Mouse (Mus musculus): Measurements from ENCODE around the gene Taldo1. TPM values are rescaled to one million over a fixed set of nuclear protein-coding genes. Genes with fewer than 3 reads are reported as not detected.

Taldo1 gene
- total RNA-seq, 4 experiments from 2014 or later: 107 to 115 (median 110) TPM

DNA sequence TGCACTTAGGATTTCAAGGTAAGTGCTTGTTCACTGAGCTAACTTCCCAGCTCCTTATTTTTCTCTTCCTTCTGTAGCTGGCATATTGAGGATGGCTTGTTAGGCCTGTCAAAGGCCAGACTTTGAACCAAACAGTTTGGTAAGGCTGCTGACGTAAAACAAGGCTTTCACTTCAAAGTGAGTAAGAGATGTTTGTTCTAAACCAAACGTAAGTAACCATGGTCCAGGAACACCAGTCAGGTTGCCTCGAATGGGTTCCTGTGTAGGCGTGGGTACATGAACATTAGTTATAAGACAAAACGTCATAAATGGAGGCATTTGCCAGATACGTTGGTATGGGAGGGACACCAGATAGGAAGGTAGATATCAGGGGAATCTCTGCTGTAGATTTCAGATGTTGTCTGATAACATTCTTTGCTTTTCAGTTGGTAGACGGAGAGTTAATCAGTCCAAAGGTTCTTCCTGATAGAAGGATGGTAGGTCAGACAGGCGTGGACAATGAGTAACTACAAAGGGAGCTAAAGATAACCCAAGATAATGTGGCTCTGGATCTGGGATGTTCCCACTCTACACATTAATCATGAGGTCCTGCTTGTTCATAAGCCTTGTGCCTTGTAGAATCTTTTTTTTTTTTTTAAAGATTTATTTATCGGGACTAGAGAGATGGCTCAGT, 28.2 kb downstream of the Taldo1 start:
- DNase-seq (ENCODE audit: low spot score): no peak

DNA sequence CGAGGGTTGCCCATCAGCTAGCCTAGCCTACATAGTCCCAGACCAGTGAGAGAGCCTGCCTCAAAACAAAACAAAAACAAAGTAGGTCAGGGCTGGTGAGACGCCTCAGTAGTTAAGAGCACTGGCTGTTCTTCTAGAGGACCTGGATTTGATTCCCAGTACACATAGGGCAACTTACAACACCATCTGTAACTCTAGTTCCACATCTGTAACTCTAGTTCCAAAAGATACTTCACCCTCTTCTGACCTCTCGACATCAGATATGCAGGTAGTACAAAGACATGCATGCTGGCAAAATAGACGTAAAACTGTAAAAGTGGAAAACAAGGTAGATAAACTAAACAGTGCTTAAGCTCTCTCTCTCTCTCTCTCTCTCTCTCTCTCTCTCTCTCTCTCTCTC, 31.8 kb downstream of the Taldo1 start:
- no peak for DNase-seq (ENCODE audit: low spot score)

DNA sequence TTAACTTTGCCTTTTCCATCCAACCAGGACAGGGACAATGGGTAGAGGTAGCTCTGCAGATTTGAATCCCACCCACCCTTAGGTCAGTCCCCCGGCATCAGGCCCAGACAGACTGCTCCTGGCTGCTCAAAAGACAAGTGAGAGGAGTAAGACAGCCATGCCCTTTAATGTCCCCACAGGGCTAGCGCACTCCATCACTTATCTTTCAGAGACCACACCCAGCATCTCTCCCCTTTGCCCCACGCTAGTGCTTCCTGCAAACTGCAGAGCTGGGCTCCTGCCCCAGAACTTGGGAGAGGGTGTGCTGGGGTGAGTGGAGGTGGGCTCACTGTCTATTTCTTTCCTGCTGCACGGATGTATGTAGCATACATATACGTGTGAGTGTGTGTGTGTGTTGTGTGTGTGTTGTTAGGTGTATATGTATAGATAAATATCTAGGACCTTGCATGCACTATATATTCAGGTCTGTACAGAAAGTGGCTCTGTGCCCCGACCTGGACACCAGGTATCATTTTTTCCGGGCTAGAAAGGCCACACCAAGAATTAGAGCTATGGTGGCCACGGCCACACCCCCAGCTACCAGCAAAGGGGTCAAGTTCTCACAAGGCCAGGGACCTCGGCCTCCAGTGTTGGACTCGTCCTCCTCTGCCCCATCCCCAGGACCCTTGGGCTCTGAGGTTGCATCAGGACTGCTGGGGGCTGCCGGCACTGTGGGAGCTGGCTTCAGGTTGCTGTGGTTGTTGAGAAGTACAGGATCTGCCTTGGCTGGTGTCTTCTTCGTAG, 35.1 kb downstream of the Taldo1 start:
- DNase-seq (ENCODE audit: low spot score): no peak

DNA sequence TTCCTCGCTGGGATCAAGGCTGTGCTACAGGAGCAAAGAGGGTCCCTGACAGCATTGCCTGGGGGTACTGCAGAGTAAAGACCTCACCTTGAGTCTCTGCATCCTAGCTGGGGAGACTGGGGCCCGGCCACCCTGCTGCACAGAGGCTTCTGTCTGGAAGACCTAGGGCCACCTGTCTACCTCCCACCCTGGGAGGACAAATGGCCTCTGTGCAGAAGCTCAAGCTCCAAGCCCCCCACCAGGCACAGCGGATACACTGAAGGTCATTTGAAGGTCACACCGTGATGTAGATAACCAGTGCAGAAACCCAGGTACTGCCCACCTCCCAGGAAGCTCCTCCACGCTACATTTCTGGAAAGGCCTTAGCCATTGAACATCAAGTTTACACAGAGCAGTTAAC, 36.7 kb downstream of the Taldo1 start:
- no peak for DNase-seq (ENCODE audit: low spot score)

DNA sequence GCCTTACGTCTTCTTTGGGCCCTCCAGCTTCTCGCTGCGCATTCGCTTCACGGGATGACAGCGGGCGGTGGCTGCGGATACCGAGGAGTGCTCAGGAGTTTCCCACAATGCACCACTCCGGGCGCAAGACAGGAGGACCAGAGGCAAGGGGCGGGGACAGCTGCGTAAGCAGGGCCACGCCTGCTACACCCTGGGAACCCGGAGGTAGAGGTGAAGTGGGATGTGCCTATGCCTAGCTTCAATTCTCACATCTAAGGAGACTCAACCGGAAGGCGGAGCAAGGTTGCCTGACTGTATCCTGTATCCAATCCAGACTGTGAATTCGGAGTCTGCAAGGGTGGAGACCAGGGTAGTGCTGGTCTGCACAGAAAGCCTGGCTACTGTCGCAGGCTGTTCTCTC, 37.3 kb downstream of the Taldo1 start, which contains the start of gene Cend1:
Gene Cend1 (minus strand): TSS at position 182 of the 400 bp plus-strand sequence.
- DNase-seq (ENCODE audit: low spot score): no peak

DNA sequence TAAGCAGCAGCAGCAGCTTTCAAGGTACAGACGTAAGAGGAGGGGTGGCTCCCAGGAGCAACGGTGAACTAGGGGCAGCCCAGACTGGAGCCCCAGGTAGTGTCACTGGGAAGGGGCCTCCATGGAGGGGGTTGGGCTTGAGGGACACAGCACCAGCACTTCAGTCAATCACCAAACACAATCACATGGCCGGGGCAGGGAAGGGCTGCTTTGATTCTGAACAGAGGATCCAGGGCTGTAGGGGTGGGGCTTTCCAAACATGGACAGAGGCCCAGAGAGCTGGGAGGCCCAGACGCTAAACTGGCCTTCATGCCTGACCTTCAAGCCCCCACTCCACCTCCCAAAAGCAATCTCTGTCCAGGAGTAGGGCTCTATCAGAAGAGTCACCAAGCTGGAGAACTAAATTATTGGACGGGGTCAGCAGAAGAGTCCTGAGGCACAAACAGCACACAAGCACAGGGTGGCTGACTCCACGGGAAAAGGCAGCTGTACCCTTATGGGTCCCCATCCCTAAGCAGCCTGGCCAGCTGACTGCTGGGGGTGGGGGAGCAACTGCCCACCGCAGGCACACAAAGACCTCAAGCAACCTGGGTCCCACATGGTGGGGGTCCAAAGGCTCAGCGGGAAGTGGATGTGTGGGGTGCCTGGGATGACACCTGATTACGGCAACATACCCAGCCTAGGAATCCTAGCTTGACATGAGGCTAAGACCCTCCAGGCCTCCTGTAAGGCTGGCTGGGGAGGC, 38.0 kb downstream of the Taldo1 start:
- DNase-seq (ENCODE audit: low spot score): no peak

DNA sequence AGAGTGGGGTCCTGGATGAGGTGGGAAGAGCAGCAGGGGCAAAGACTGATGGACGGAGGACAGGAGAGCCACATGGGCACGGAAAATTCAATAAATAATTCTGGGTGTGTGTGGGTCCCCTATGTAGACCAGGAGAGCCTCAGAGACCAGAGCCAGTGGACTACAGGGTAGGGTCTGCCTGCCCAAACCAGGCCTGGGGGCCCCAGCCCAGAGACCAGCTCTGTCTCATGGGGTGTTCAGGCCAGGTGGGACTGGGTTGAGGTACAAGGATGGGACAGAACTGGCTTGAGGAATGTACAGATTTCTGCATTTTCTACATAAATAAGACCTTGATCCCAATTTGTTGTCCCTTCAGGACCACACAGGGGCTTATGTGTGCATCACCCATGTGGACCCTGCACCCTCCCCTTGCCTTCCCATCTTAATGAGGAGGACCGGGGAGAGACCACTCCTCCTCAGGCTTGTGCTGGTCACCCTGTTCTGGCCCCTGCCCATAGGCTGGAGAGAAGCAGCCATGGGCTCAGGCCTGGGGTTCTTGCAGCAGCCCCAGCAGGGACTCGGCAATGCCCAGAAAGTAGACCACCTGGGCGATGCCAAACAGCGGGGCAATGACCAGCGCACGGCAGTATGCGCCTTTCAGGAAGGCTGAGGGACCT, 38.7 kb downstream of the Taldo1 start:
- DNase-seq (ENCODE audit: low spot score): no peak

DNA sequence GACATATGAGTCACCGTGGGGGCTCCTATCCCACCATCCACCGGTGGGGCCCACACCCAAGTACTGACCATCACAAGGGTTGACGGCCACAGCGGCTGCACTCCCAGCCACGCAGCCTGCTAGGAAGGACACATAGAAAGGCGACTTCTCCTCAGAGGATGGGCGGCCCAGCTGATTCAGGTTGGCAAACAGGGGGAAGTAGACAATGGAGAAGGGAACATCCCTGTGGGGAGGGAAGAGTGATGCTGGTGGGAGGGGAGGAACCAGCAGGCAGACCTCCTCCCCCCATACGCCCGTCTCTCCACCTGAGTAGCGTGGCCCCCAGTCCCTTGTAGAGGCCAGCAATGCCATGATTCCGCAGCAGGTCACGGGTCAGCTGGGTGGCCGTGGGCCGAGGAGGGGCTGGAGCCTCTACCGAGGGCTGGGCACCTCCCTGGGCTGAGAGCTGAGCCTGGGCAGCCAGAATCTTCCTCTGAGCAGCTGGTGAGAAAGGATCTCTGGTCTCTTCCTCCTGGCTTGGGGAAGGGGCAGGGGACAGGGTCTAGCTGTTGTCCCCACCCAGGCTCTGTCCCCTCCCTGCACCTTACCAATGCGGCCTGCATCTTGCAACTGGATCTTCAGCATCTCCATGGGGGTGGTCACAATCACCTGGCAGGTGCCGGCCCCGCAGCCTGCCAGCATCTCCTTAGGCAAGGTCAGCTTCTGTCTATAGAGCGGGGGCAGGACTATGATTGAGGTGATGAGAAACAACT, 39.6 kb downstream of the Taldo1 start:
- DNase-seq (ENCODE audit: low spot score): no peak

DNA sequence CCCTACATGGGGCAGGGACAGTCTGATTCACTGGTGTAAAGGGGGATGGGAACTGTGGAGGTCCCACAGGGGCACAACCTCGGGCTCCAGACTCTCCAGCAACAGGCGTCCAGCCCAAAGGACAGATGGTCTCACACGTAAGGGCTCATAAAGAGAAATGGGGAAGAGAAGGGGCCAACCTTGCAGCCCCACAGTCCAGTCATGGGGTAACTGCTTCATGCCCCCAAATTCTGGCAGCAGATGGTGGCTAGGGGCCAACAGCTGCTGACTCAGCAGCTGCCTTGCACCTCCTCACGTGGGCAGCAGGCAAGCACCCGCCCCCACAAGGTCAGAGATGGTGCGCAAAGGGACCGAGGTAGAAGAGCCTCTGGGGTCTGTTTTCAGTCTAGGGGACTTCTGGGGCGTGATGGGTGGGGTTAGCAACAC, 40.2 kb downstream of the Taldo1 start:
- DNase-seq (ENCODE audit: low spot score): peak; percentile 38

DNA sequence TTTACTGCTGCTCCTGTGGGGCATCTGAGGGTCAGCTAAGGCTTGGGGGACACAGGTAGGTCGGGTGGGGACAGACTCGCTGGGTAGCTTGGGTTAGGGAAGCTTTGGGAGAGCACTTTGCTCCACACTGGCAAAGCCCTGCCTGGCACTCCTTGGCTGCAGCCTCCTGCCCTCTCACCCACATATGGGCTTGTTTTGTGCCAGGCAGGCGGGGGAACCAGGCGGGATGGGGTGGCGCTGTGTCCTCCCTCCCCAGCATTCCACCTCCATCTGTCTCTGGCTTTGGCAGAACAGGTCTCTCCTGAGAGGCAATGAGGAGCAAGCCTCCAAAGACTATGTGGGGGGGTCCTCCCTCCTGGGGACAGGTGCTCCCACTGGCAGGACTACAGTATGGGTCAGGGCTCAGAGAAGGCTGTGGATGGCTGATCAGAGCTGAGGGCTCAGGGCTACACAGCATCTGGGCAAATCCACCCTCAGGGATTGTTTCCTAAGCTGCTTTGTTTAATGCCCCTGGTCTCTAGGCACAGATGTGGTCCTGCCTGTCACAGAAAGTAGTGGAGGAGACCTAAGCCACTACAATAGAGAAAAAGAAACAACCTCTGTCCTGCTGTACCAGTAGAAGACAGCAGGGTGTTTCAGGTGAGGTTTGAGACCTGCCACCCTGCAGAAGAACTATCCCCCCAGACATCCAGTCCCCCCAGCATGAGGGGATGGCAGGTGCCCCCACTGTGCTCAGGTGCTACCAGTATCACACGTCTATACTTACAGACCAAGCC, 40.9 kb downstream of the Taldo1 start:
- peak; percentile 53 for DNase-seq (ENCODE audit: low spot score)

DNA sequence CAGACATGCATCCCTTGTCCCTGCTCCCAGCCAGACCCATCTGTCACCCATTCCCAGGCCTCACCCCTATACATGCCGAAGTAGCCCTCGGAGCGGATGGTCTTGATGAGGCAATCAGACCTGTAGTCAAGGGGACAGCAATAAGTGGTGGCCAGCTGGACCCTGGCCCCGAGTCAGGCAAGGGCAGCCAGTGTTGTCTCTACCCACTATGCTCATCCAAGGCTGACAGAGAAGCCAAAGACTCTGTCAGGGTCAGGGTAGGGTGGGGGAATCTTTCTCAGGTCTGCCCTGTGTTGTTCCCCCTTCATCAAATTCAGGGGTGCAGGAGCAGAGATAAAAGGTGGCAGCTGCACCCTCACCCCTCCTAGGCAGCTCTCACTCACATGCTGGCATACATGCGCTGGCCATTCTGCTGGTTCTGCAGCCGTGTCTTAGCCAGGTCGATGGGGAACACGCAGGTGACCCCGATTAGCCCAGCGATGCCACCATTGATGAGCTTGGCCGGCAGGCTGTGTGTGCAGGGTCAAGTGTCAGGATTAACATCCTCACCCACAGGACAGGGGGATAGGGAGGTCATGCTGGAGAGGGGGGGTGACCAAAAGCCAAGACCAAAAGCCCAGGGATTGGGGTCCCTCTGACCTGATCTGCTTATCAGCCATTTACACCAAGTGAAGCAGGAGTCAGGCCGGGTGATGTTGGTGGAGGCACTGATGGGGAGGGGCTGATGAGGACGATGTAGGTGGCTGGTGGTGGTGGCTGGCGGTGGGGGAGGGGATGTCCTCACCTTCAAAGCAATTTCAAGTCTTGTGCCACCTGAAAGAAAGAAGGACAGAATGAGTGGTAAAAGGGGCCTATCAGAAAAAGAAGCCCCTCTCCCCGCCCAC, 41.8 kb downstream of the Taldo1 start:
- no peak for DNase-seq (ENCODE audit: low spot score)

DNA sequence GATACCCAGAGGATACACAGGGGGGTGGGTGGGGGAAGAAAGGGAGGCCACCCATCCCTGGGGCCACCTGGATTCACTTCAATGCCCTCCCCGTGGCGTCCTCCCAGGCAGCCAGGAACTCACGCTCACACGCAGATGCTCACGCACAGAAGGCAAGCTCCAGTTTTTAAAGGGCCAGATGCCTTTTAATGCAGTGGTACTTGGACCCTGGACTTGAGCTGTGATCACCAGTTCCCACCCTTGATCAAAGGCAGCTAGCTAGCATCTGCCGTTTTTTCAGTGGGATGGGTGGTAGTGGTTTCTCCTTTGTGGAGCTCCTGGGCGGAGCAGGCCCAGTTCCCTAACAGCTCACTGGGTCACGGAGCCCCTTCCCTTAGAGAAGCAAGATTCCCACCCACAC, 42.5 kb downstream of the Taldo1 start:
- DNase-seq (ENCODE audit: low spot score): peak; percentile 65

DNA sequence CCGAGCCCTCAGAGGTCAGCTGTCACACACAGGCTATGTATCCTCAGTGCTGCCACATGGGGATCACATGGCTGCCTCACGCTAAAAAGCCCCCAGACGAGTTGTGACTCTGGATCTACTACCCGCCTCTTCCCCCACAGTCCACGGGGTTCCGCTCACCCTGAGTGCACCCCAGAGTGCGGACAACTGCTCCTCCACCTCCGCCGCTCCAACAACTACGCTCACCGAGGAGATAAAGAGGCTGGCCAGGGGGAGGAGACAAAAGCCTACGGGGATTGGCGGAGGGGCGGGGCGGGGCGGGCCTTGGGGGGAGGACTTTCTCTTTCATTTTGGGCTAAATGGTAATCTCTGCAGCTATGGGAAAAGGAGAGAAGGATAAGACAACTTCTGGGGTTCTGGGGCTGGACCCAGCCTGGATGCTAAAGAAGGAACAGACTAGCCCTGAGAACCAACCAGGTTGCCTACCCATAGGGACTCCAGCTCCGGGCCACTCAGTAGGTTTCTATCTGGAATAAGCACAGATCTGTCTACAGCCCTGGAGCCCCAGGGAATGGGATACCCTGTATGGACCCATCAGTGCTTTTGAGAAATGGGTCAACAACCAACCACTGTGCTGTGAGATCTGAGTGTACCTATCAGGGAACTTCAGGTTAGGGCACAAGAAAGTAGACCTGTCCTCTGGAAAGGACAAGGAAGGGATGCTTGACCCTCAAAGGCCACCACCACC, 43.3 kb downstream of the Taldo1 start:
- DNase-seq (ENCODE audit: low spot score): peak; percentile 55

DNA sequence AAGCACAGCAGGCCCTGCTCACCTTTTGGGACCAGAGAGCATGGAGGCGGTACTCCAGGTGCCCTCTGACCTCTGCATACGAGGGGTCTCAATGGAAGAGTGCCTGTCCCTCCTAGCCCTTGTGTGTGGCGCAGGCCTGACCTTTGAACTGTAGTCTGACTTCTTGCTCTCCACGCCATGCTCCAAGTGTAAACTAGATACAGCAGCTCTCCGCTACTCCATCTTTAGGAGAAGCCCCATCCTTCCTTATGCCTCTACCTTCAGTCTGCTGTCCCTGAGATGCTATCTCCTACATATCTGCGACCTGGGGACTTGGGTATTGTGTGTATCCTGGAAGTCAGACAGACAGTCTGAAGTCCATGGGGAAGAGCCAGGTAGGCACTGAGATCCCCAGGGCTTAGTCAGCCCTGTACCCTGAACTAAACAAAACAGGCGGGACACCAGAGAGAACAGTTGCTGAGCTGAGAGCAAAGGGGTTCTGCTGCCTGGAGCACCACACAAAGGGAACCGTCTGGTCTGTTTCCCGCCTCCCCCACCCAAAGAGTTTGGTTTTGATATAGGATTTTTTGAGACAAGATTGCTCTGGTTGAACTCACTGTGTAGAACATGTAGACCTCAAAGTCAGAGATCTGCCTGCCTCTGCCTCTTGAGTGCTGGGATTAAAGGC, 44.0 kb downstream of the Taldo1 start:
- DNase-seq (ENCODE audit: low spot score): no peak

DNA sequence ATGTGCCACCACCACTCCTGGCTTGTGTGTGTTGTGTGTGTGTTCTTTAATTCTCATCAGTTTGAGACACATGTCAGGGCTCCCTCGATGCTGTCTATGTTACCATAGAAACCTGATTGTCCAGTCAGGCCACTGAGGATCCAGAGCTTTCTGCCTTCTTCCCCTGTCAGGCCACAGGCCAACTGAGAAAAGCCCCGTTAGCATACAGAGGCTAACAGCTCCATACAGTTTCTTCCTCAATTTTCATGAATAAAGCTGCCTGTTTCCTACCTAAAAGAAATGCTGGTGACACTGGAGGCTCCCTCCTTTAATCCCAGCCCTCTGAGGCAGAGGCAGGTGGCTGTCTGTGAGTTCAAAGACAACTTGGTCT, 44.5 kb downstream of the Taldo1 start:
- no peak for DNase-seq (ENCODE audit: low spot score)

DNA sequence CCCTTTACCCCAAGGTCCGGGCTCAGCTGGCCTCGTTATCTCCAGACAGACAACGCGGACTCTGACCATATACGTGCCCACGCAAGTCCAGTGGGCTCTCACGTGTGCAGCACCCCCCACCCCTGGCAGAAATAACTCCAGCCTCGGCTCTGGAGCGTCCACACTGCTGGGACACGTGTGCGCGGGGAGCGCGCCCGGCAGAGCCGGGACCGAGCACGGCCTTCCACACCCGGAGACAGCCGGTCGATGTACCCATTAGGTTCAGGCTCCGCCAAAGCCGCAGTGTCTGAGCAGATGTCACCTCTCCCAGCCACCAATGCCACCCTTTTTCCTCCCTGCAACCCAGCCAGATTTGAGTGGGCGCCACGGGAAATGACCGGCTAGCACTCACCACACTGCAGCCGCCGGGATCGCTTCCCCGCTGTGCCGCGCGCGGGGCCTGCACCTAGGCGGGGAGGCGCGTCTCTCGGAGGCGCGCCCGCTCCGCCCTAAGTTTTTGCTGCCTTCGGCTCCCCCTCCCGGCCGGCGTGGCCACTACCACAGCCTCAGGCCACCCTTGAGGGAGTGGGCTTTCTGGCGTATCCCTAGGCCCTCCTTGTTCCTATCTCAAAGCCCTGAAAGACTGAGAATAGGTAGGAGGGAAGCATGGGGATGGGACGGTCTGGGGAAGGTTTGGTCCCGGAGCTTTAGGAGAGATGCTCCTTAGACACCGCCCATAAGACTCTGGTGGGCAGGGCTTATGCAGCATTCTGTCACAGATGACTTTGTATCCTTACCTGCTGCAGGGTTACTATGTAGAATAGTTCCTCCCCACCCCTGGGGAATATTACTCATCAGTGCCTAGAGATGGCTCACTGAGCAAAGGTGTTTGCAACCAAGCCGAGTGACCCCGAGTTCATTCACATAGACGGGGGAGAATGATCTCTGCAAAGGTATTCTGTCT, 45.5 kb downstream of the Taldo1 start, which contains the start of gene Slc25a22:
Gene Slc25a22 (minus strand): TSS at position 715 of the 943 bp plus-strand sequence.
- DNase-seq (ENCODE audit: low spot score): peak; percentile 74

All from heart, adult 8-10 months (tissue).